Mouse (Mus musculus): Measurements from ENCODE around the gene Ube2z. TPM values are rescaled to one million over a fixed set of nuclear protein-coding genes. Genes with fewer than 3 reads are reported as not detected.

Ube2z gene
- polyA plus RNA-seq, 1 experiment from 2014 or later = 26.7 TPM

DNA sequence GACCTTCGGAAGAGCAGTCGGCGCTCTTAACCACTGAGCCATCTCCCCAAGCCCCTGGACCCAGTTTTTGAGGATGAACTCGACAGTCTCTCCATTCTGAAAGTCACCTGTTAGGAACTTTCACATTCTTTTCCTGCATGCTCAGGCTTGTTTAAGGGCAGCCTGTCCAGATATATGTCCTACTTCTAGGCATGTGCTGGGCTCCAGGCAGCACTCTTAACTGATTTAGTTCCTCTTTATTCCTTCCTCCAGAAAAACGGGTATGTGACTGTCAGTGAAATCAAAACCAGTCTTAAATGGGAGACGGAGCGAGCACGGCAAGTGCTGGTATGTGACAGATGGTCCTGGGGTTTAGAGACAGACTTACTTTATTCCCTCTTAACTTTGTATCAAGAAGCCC is 19.2 kb downstream of the Ube2z start:
- Histone ChIP-seq H3K4me1 (replicated peaks; ENCODE audit: control insufficient read depth, insufficient read depth, low read length) (no peaks in the 10 kb centered on the region), H3K4me3 (ENCODE audit: low read depth, low read length) (no peak overlapping the region), H3K36me3 (ENCODE audit: control insufficient read depth, insufficient read depth, low read length) (peaks cover 28% of the 10 kb centered on the region), H3K27ac (ENCODE audit: low read depth, low read length) (no peak overlapping the region), H3K4me2 (no peak overlapping the region), H3K27me3 (replicated peaks; ENCODE audit: control insufficient read depth, insufficient read depth, low read length) (no peaks in the 10 kb centered on the region), H3K9me3 (ENCODE audit: control insufficient read depth, low read length) (no peaks in the 10 kb centered on the region), H3K9ac (ENCODE audit: low read depth, low read length) (no peak overlapping the region)
- 80% methylated on average over 8 of the region's 8 CpGs for WGBS
- DNase-seq (ENCODE audit: low spot score) (no peak), ATAC-seq (replicated peaks; ENCODE audit: low FRiP score) (no peak)

DNA sequence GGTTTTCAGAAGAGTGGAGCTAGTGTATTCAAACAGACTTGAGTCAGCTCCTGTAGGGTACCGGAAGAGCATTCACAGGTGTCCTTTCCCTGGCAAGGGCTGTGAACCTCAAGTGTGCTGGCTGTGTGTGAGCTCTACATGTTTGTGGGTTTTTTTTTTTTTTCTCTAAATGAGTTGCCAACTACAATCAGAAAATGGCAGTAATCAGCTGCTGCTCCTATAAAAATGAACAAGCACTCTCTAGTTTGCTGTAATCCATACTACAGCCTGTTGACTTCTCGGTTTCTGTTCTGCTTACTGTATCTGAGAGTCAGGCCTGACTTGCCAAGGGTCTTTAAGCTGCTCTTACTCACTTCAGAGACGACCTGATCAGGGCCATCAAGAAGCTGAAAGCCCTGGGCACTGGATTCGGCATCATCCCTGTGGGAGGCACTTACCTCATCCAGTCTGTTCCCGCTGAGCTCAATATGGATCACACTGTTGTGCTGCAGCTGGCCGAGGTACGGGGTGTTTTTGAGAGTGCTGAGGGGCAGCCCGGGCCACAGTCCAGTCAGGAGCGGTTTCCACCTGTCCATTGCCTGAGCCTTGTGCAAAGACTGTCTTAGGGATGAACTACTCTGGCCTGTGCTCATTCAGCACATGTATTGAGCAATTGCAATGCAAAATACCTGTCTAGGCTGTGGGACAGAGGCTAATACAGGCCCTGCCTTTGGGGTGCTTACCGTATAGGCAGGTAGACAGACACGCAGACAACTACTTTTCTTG is 20.2 kb downstream of the Ube2z start:
- H3K27me3 ChIP-seq (replicated peaks; ENCODE audit: control insufficient read depth, insufficient read depth, low read length) = no peaks in the 10 kb centered on the region
- ATAC-seq (replicated peaks; ENCODE audit: low FRiP score) = no peak
- H3K9me3 ChIP-seq (ENCODE audit: control insufficient read depth, low read length) = no peaks in the 10 kb centered on the region
- H3K4me3 ChIP-seq (ENCODE audit: low read depth, low read length) = no peak overlapping the region
- no peaks in the 10 kb centered on the region for H3K4me1 ChIP-seq (replicated peaks; ENCODE audit: control insufficient read depth, insufficient read depth, low read length)
- no peak for DNase-seq (ENCODE audit: low spot score)
- no peak overlapping the region for H3K9ac ChIP-seq (ENCODE audit: low read depth, low read length)
- no peak overlapping the region for H3K4me2 ChIP-seq
- WGBS = 88% methylated on average over 11 of the region's 11 CpGs
- H3K27ac ChIP-seq (ENCODE audit: low read depth, low read length) = no peak overlapping the region
- H3K36me3 ChIP-seq (ENCODE audit: control insufficient read depth, insufficient read depth, low read length) = peaks cover 22% of the 10 kb centered on the region

DNA sequence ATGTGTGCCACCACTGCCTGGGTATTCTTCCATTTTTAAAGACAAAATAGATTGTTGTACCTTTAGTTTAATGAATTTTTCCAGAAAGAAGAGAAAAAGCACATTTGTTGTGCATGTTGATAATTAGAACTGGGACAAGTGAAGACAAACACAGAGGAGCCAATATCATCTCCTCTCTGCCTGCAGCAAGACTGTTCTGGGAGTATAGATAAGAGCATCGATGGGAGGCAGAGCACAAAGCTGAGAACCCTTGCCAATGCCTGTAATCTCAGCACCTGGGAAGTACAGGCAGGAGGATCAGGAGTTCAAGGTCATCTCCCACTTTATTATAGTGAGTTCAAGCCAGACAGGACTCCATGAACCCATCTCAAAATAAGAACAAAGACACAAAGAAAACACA is 26.6 kb downstream of the Ube2z start:
- H3K4me3 ChIP-seq (ENCODE audit: low read depth, low read length) = no peak overlapping the region
- 42% methylated on average over 1 of the region's 1 CpGs for WGBS
- ATAC-seq (replicated peaks; ENCODE audit: low FRiP score) (no peak), DNase-seq (ENCODE audit: low spot score) (no peak)
- H3K27ac ChIP-seq (ENCODE audit: low read depth, low read length) = no peak overlapping the region
- H3K36me3 ChIP-seq (ENCODE audit: control insufficient read depth, insufficient read depth, low read length) = peaks cover 10% of the 10 kb centered on the region; the same call in 1 of the 2 replicates
- peaks cover 11% of the 10 kb centered on the region for H3K4me1 ChIP-seq (replicated peaks; ENCODE audit: control insufficient read depth, insufficient read depth, low read length)
- H3K9ac ChIP-seq (ENCODE audit: low read depth, low read length) = no peak overlapping the region
- H3K9me3 ChIP-seq (ENCODE audit: control insufficient read depth, low read length) = no peaks in the 10 kb centered on the region
- no peak overlapping the region for H3K4me2 ChIP-seq
- H3K27me3 ChIP-seq (replicated peaks; ENCODE audit: control insufficient read depth, insufficient read depth, low read length) = no peaks in the 10 kb centered on the region

DNA sequence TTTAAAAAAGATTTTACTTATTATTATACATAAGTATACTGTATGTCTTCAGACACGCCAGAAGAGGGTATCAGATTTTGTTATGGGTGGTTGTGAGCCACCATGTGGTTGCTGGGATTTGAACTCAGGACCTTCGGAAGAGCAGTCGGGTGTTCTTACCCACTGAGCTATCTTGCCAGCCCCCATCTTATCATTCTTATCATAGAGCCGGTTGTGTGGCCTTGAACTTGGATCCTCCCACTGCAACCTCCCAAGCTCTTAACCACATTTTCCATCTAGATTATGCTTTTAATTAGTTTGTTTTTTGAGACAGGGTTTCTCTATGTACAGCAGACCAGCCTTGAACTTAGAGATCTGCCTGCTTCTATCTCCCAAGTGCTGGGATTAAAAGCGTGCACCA is 27.7 kb downstream of the Ube2z start:
- ATAC-seq (replicated peaks; ENCODE audit: low FRiP score) = no peak
- H3K27me3 ChIP-seq (replicated peaks; ENCODE audit: control insufficient read depth, insufficient read depth, low read length) = no peaks in the 10 kb centered on the region
- peaks cover 11% of the 10 kb centered on the region for H3K4me1 ChIP-seq (replicated peaks; ENCODE audit: control insufficient read depth, insufficient read depth, low read length)
- H3K9ac ChIP-seq (ENCODE audit: low read depth, low read length) = no peak overlapping the region
- no peaks in the 10 kb centered on the region for H3K9me3 ChIP-seq (ENCODE audit: control insufficient read depth, low read length)
- no peak for DNase-seq (ENCODE audit: low spot score)
- H3K4me3 ChIP-seq (ENCODE audit: low read depth, low read length) = no peak overlapping the region
- no peak overlapping the region for H3K27ac ChIP-seq (ENCODE audit: low read depth, low read length)
- no peak overlapping the region for H3K4me2 ChIP-seq
- H3K36me3 ChIP-seq (ENCODE audit: control insufficient read depth, insufficient read depth, low read length) = peaks cover 10% of the 10 kb centered on the region; the same call in 1 of the 2 replicates
- 82% methylated on average over 5 of the region's 5 CpGs for WGBS

DNA sequence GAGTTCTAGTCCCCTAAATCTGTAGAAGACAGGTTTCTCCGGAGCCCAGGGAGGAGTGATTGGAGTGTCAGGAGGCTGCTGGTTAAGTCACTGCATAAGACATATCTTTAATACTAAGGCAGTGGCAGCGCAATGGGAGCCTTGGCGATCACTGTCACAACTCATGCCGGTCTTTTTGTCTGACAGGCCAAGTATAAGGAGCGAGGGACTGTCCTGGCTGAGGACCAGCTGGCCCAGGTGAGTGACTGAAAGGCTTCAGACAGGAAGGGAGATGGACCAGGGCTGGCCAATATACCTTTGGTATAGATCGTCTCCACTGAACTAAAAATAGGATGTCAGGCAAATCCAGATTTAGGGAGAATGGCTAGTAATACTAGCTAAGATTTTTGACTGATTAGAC is 30.1 kb downstream of the Ube2z start:
- peak; percentile 27; the same call in 1 of the 2 replicates for ATAC-seq (replicated peaks; ENCODE audit: low FRiP score)

DNA sequence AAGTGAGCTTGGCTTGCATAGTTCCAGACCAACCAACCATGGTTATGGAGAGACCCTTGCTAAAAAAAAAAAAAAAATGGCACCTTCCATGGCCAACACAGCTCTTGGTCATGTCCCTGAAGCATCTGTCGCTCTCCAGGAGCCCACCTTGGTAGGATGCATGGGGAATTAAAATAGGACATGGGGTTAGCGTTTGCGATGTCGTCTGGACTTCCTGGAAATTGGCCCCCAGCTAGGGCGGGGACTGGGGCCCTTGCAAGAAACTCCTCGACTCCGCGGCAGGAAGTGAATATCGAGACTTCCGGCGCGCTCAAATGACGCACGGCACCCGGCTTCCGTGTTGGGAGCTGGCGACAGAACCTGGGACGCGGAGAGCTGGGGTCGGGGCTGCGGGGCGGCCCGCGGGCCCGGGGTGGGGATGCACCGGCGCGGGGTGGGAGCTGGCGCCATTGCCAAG is 30.6 kb downstream of the Ube2z start, which contains the start of gene Snf8:
Gene Snf8 (plus strand): TSS at position 290 of the 457 bp plus-strand sequence.
- Histone ChIP-seq H3K9me3 (ENCODE audit: control insufficient read depth, low read length) (no peaks in the 10 kb centered on the region), H3K27ac (ENCODE audit: low read depth, low read length) (peak within 1 kb of the TSS; percentile 52), H3K4me1 (replicated peaks; ENCODE audit: control insufficient read depth, insufficient read depth, low read length) (peaks cover 11% of the 10 kb centered on the region), H3K9ac (ENCODE audit: low read depth, low read length) (peak within 1 kb of the TSS; percentile 80), H3K36me3 (ENCODE audit: control insufficient read depth, insufficient read depth, low read length) (peaks cover 8% of the 10 kb centered on the region; the same call in 1 of the 2 replicates), H3K27me3 (replicated peaks; ENCODE audit: control insufficient read depth, insufficient read depth, low read length) (no peaks in the 10 kb centered on the region), H3K4me3 (ENCODE audit: low read depth, low read length) (peak within 1 kb of the TSS; percentile 87), H3K4me2 (peak within 1 kb of the TSS; percentile 81)
- peak; percentile 83 for ATAC-seq (replicated peaks; ENCODE audit: low FRiP score)
- under 1% methylated on average over 29 of the region's 29 CpGs for WGBS
- DNase-seq (ENCODE audit: low spot score) = peak; percentile 98

More for the DNA sequence above, 30.1 kb downstream of the Ube2z start:
- H3K27ac ChIP-seq (ENCODE audit: low read depth, low read length) = no peak overlapping the region; the same call in 1 of the 2 replicates
- peaks cover 8% of the 10 kb centered on the region; the same call in 1 of the 2 replicates for H3K36me3 ChIP-seq (ENCODE audit: control insufficient read depth, insufficient read depth, low read length)
- DNase-seq (ENCODE audit: low spot score) = no peak
- peaks cover 11% of the 10 kb centered on the region for H3K4me1 ChIP-seq (replicated peaks; ENCODE audit: control insufficient read depth, insufficient read depth, low read length)
- H3K9me3 ChIP-seq (ENCODE audit: control insufficient read depth, low read length) = no peaks in the 10 kb centered on the region
- peak overlapping the region; percentile 87 for H3K4me3 ChIP-seq (ENCODE audit: low read depth, low read length)
- H3K27me3 ChIP-seq (replicated peaks; ENCODE audit: control insufficient read depth, insufficient read depth, low read length) = no peaks in the 10 kb centered on the region
- H3K4me2 ChIP-seq = peak overlapping the region; percentile 81
- H3K9ac ChIP-seq (ENCODE audit: low read depth, low read length) = peak overlapping the region; percentile 80
- 6% methylated on average over 6 of the region's 6 CpGs for WGBS

DNA sequence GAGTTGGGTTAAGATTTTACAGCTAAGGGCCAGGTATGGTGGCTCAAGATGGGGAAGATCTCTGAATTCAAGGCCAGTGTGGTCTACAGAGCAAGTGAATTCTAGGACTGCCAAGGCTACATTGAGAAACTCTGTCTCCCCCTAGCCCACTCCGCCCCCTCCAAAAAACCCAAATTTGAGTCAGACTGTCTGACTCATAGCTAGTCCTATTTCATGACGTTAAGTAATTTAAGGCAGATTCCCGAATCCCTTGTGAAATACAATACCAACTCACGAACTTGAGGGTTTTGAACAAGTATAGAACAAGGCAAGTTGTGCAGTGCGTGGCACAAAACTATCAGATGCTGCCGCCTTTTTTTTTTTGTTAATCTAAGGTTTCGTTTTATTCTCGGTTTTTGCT is 31.1 kb downstream of the Ube2z start:
- DNase-seq (ENCODE audit: low spot score) = no peak
- WGBS = 36% methylated on average over 8 of the region's 8 CpGs
- peak overlapping the region; percentile 52 for H3K27ac ChIP-seq (ENCODE audit: low read depth, low read length)
- peaks cover 11% of the 10 kb centered on the region for H3K4me1 ChIP-seq (replicated peaks; ENCODE audit: control insufficient read depth, insufficient read depth, low read length)
- H3K9ac ChIP-seq (ENCODE audit: low read depth, low read length) = peak overlapping the region; percentile 80
- peak overlapping the region; percentile 87 for H3K4me3 ChIP-seq (ENCODE audit: low read depth, low read length)
- H3K4me2 ChIP-seq = peak overlapping the region; percentile 81
- no peaks in the 10 kb centered on the region for H3K27me3 ChIP-seq (replicated peaks; ENCODE audit: control insufficient read depth, insufficient read depth, low read length)
- peaks cover 5% of the 10 kb centered on the region; the same call in 1 of the 2 replicates for H3K36me3 ChIP-seq (ENCODE audit: control insufficient read depth, insufficient read depth, low read length)
- H3K9me3 ChIP-seq (ENCODE audit: control insufficient read depth, low read length) = no peaks in the 10 kb centered on the region
- no peak for ATAC-seq (replicated peaks; ENCODE audit: low FRiP score)

DNA sequence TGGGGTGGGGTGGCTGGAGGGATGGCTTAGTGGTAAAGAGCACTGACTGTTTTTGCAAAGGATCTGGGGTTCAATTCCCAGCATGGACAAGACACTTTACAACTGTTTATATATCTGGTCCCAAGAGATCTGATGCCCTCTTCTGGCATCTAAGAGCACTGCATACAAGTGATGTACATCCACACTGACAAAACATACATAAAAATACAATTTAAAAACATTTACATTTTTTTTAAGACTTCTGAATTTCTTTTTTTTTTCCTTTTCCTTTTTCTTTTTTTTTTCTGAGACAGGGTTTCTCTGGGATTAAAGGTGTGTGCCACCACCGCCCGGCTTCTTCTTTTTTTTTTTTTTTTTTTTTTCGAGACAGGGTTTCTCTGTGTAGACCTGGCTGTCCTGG is 31.9 kb downstream of the Ube2z start:
- peaks cover 11% of the 10 kb centered on the region for H3K4me1 ChIP-seq (replicated peaks; ENCODE audit: control insufficient read depth, insufficient read depth, low read length)
- DNase-seq (ENCODE audit: low spot score) (no peak), ATAC-seq (replicated peaks; ENCODE audit: low FRiP score) (no peak)
- no peaks in the 10 kb centered on the region for H3K9me3 ChIP-seq (ENCODE audit: control insufficient read depth, low read length)
- H3K27me3 ChIP-seq (replicated peaks; ENCODE audit: control insufficient read depth, insufficient read depth, low read length) = no peaks in the 10 kb centered on the region
- H3K36me3 ChIP-seq (ENCODE audit: control insufficient read depth, insufficient read depth, low read length) = 0 out of 2 replicates have a peak, but pooled peaks cover 2% of the 10 kb centered on the region
- no peak overlapping the region for H3K4me2 ChIP-seq
- H3K4me3 ChIP-seq (ENCODE audit: low read depth, low read length) = no peak overlapping the region
- 93% methylated on average over 3 of the region's 3 CpGs for WGBS
- H3K9ac ChIP-seq (ENCODE audit: low read depth, low read length) = no peak overlapping the region
- no peak overlapping the region for H3K27ac ChIP-seq (ENCODE audit: low read depth, low read length)

DNA sequence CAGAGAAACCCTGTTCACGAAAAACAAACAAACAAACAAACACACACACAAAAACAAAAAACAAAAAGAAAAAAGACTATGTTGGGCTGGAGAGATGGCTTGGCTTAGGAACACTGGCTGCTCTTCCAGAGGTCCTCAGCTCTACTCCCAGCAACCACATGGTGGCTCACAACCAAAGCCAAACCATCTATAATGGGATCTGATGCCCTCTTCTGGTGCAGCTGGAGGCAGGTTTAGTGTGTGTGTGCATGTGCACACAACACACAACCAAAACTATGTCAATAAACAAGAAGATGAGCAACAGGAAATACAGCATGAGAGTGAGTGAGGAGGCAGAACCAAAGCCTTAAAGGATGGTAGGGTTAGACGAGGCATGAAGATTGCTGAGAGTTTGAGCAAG is 33.5 kb downstream of the Ube2z start:
- Histone ChIP-seq H3K27me3 (replicated peaks; ENCODE audit: control insufficient read depth, insufficient read depth, low read length) (no peaks in the 10 kb centered on the region), H3K4me1 (replicated peaks; ENCODE audit: control insufficient read depth, insufficient read depth, low read length) (peaks cover 11% of the 10 kb centered on the region), H3K4me2 (no peak overlapping the region), H3K9me3 (ENCODE audit: control insufficient read depth, low read length) (no peaks in the 10 kb centered on the region), H3K9ac (ENCODE audit: low read depth, low read length) (no peak overlapping the region), H3K4me3 (ENCODE audit: low read depth, low read length) (no peak overlapping the region), H3K36me3 (ENCODE audit: control insufficient read depth, insufficient read depth, low read length) (no peaks in the 10 kb centered on the region), H3K27ac (ENCODE audit: low read depth, low read length) (no peak overlapping the region)
- WGBS = 79% methylated on average over 2 of the region's 2 CpGs
- no peak for DNase-seq (ENCODE audit: low spot score)
- no peak for ATAC-seq (replicated peaks; ENCODE audit: low FRiP score)
